Mouse (Mus musculus) liver, embryonic 14.5 days (tissue): ENCODE measurements at regions not wholly inside any gene's neighbourhood (a gene's known extent, or its start where the extent isn't known, plus 50 kb on each side); places are given as distances from the start of the nearest gene placed in this dataset.

ENCODE experiments used
- ATAC-seq: fragments of 200-750 bp; cut with Nextera tagmentation; 2 replicates; pipeline ENCODE4 v1.8.0; 2017; ENCODE audit warnings: moderate number of reproducible peaks, mild to moderate bottlenecking, moderate library complexity; ENCODE audit not compliant: insufficient read depth
- DNase-seq, 3 experiments: peaks; one replicate each; pipeline ENCODE4 v3.0.0-alpha.2; 2012 to 2013; ENCODE audit warnings: low read depth in 3 of 3, low spot score in 3 of 3
- H3K27ac ChIP-seq: fragments of 300-500 bp; sonication (generic); 2 replicates; pipeline ENCODE4 v1.5.1; 2014; ENCODE audit warnings: moderate library complexity, mild to moderate bottlenecking, control low read depth, inconsistent platforms
- H3K27me3 ChIP-seq: fragments of 300-500 bp; sonication (generic); 2 replicates; pipeline ENCODE4 v1.6.1; 2014; ENCODE audit warnings: mild to moderate bottlenecking, low read length, moderate library complexity; ENCODE audit not compliant: control insufficient read depth, insufficient read depth
- H3K36me3 ChIP-seq: fragments of 300-500 bp; sonication (generic); replicated peaks from 2 replicates; pipeline ENCODE4 v1.6.1; 2014; ENCODE audit warnings: low read depth; ENCODE audit not compliant: control insufficient read depth, insufficient read depth
- H3K4me1 ChIP-seq, 2 experiments: fragments of 200-500 bp in 1 of 2; fragments of 300-500 bp in 1 of 2; sonication (generic) in 1 of 2; replicated peaks; 2 replicates each; pipeline ENCODE4 v1.6.1; 2012 to 2014; ENCODE audit warnings: antibody characterized with exemption in 1 of 2, inconsistent platforms in 1 of 2, low read length in 1 of 2; ENCODE audit not compliant: control insufficient read depth in 2 of 2, insufficient read depth in 2 of 2
- H3K4me2 ChIP-seq: fragments of 300-500 bp; sonication (generic); 2 replicates; pipeline ENCODE4 v1.6.1; 2014; ENCODE audit warnings: low read depth, mild to moderate bottlenecking, control low read depth, moderate library complexity
- H3K4me3 ChIP-seq, 2 experiments: fragments of 200-500 bp in 1 of 2; fragments of 300-500 bp in 1 of 2; sonication (generic) in 1 of 2; 2 replicates each; pipeline ENCODE4 v1.5.1; 2012 to 2014; ENCODE audit warnings: low read depth in 2 of 2, low read length in 2 of 2, mild to moderate bottlenecking in 2 of 2, control low read depth in 1 of 2, inconsistent platforms in 1 of 2, moderate library complexity in 1 of 2; ENCODE audit not compliant: insufficient read depth in 1 of 2
- H3K9ac ChIP-seq: fragments of 300-500 bp; sonication (generic); replicated peaks from 2 replicates; pipeline ENCODE4 v1.6.1; 2014; ENCODE audit warnings: mild to moderate bottlenecking, control low read depth, moderate library complexity
- H3K9me3 ChIP-seq: fragments of 300-500 bp; sonication (generic); 2 replicates; pipeline ENCODE4 v1.6.1; 2016; ENCODE audit warnings: low read length, mixed read lengths; ENCODE audit not compliant: control insufficient read depth
- CTCF ChIP-seq: IDR thresholded peaks from 2 replicates; pipeline ENCODE4 v1.5.1; 2016; ENCODE audit warnings: antibody characterized with exemption, low read depth, control low read depth
- EP300 ChIP-seq: IDR thresholded peaks from 2 replicates; pipeline ENCODE4 v1.6.1; 2016; ENCODE audit warnings: antibody characterized with exemption, low read depth
- WGBS: fragments of 180-500 bp; shearing (Covaris S2); extraction: QIAGEN DNeasy Blood & Tissue Kit; methylation state at CpG from one replicate; pipeline ENCODE4 v1.1.7; 2014; ENCODE audit not compliant: insufficient replicate concordance; 5-methylcytosine and 5-hydroxymethylcytosine counted together

DNA sequence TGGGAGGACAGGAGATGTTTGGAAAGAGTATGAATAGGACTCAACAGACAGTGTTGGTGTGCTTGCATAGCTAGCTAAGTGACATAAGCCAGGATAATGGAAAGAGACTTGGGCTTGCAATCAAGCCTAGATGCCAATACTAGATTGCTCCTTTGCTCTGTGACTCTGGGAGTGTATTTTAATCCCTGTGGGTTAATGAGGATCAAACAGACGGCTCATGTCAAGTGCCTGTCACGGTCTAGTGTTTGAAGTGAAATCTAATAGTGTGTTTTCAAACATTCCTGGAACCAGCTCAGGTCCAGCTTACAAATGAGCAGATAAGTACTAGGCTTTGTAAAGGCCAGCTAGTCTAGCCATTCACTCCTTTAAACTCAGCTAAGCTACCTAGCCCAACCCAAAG, 64.1 kb upstream of the Ranbp3l start:
- no peaks in the 10 kb centered on the region for H3K9me3 ChIP-seq
- no peak overlapping the region for H3K9ac ChIP-seq
- no peak overlapping the region for H3K4me3 ChIP-seq
- no peak for TF ChIP-seq EP300
- TF ChIP-seq CTCF: no peak
- no peaks in the 10 kb centered on the region for H3K27me3 ChIP-seq
- 79% methylated on average over 2 of the region's 2 CpGs for WGBS
- no peak for ATAC-seq
- no peak overlapping the region for H3K4me2 ChIP-seq
- H3K36me3 ChIP-seq: no peaks in the 10 kb centered on the region
- H3K4me1 ChIP-seq: no peaks in the 10 kb centered on the region
- no peak for DNase-seq
- no peak overlapping the region for H3K27ac ChIP-seq

DNA sequence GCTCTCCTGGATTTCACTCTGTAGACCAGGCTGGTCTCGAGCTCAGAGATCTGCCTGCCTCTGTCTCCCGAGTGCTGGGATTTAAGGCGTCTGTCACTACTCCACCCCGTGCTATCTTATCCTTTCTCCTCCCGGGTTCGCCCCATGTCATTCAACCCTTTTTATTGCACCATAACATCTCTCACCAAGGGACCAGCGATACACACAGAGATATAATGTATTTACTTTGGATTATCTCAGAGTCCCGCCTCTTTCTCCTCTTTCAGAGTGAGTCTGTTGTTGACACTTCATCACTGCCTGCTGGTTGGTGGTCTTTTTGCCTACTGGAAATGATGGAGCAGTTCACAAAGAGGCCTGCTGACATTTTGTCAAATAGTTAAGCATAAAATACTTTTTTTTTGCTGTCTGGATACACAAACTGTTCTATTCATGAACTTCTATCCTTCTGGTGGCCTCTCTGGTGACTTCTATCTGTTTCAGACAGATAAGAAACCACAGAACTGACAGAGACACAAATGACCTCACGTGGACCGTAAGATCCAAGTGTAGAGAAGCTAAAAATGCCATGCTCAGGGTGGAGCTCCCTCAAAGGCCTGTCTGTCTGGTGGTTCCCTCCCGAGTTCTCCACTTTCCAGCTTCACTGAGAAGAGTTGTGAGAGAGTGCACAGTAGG, 70.1 kb upstream of the Ranbp3l start:
- peak; percentile 93 for ATAC-seq
- WGBS: 18% methylated on average over 11 of the region's 11 CpGs
- Histone ChIP-seq H3K36me3 (no peaks in the 10 kb centered on the region), H3K4me1 (peaks cover 0 to 8% of the 10 kb centered on the region in 2 experiments; a peak in 2 of 4 replicates), H3K9ac (no peak overlapping the region), H3K4me2 (no peak overlapping the region; the same call in 1 of the 2 replicates), H3K27me3 (no peaks in the 10 kb centered on the region), H3K9me3 (no peaks in the 10 kb centered on the region), H3K4me3 (no peak overlapping the region), H3K27ac (no peak overlapping the region)
- peak in 2 of 3 experiments; percentile 24 to 37 for DNase-seq
- TF ChIP-seq EP300 (peak; percentile 41; the same call in 1 of the 2 replicates), CTCF (no peak)

DNA sequence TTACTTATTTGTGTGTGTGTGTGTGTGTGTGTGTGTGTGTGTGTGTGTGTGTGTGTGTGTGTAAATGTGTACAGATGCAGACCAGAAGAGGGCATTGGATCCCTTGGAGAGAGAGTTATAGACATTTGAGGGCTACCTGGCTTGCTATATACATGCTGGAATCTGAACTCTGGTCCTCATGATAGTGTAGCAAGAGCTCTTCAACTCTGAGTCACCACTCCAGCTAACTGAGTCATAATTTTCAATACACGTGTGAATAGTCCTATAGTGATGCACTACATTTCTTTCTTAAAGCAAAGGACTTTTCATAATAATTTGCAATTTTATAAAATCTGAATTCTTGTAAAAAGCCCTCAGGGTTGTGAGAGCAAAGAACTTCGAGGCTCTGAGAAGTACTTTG, 70.9 kb upstream of the Ranbp3l start:
- ATAC-seq: no peak

DNA sequence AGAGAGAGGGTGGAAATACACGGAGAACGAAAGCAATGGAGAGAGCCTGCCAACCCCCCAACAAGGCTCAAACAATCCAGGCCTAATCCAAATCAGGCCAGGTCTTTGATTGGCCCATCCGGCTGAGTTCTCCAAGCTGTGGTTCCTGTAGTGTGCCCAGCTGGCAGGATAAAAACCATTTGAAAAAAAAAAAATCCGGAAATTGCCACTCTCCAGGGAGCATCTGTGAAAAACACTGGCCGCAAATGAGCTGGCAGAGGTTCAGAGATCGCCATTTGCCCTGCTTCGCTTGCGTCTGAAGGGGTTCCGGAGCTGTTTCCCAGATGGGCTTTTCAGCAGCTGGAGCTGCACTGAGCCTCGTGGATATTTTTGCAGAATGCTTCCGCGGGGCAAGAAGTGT, 71.4 kb upstream of the Ranbp3l start:
- no peak overlapping the region for H3K4me3 ChIP-seq
- H3K4me2 ChIP-seq: no peak overlapping the region
- WGBS: 76% methylated on average over 12 of the region's 12 CpGs
- no peaks in the 10 kb centered on the region for H3K27me3 ChIP-seq
- H3K4me1 ChIP-seq: peaks cover 0 to 8% of the 10 kb centered on the region in 2 experiments; a peak in 2 of 4 replicates
- ATAC-seq (no peak), DNase-seq (no peak)
- no peak overlapping the region for H3K27ac ChIP-seq
- no peaks in the 10 kb centered on the region for H3K36me3 ChIP-seq
- H3K9ac ChIP-seq: no peak overlapping the region
- TF ChIP-seq EP300: no peak
- TF ChIP-seq CTCF: no peak
- no peaks in the 10 kb centered on the region for H3K9me3 ChIP-seq

More for the DNA sequence above, 70.9 kb upstream of the Ranbp3l start:
- Histone ChIP-seq H3K36me3 (no peaks in the 10 kb centered on the region), H3K9ac (no peak overlapping the region), H3K4me2 (no peak overlapping the region), H3K9me3 (no peaks in the 10 kb centered on the region), H3K4me3 (no peak overlapping the region), H3K27ac (no peak overlapping the region), H3K4me1 (peaks cover 0 to 8% of the 10 kb centered on the region in 2 experiments; a peak in 2 of 4 replicates), H3K27me3 (no peaks in the 10 kb centered on the region)
- DNase-seq: no peak
- 66% methylated on average over 2 of the region's 2 CpGs for WGBS
- TF ChIP-seq CTCF (no peak), EP300 (no peak)

DNA sequence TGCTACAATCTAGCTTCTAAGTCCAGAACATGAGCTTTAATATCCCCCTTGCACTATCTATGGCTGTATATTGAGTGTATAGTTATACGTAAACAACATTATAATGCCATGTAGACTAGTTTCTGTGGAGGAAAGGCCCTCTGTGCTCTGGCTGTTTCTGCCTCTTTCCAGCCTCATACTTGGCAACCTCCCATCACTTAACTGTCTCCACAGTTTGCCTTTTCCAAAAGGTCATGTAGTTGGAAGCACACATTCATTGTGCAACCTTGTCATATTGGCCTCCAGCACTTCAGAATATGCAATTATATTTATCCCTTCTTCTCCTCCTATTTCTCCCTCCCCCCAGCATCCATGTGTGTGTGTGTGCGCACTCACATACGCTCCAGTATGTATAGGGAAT, 82.2 kb upstream of the Ranbp3l start:
- DNase-seq (no peak), ATAC-seq (no peak)
- Histone ChIP-seq H3K4me2 (no peak overlapping the region), H3K27me3 (no peaks in the 10 kb centered on the region), H3K27ac (no peak overlapping the region), H3K9me3 (no peaks in the 10 kb centered on the region), H3K4me1 (no peaks in the 10 kb centered on the region), H3K9ac (no peak overlapping the region), H3K4me3 (no peak overlapping the region), H3K36me3 (no peaks in the 10 kb centered on the region)
- no peak for TF ChIP-seq EP300
- TF ChIP-seq CTCF: no peak
- 76% methylated on average over 3 of the region's 3 CpGs for WGBS
